Mouse (Mus musculus) thymus, postnatal 0 days (tissue): Measurements from ENCODE around the gene Tob1. TPM values are rescaled to one million over a fixed set of nuclear protein-coding genes. Genes with fewer than 3 reads are reported as not detected.

ENCODE experiments used
- polyA plus RNA-seq: library from polyadenylated mRNA; unstranded; fragments of >200 nt; fragmentation: Nextera tagmentation; extraction: Ambion mirVana; gene quantifications from 2 replicates; pipeline ENCODE4 v1.2.1, GENCODE M21; 2015

The Tob1 gene
- polyA plus RNA-seq, 1 experiment from 2014 or later = 23.9 TPM

Other genes starting within 250 kb of the Tob1 start
- gene Gm20390, start 243.2 kb upstream of the Tob1 start, polyA plus RNA-seq = 348 and 383 TPM in 2 replicates
- 200 and 230 TPM in 2 replicates for gene Nme1, start 242.9 kb upstream of the Tob1 start, polyA plus RNA-seq
- gene Spag9, start 215.4 kb upstream of the Tob1 start, polyA plus RNA-seq = 32.1 and 41.4 TPM in 2 replicates
- gene Wfikkn2, start 34.6 kb downstream of the Tob1 start, polyA plus RNA-seq = 17.5 and 19.5 TPM in 2 replicates
- not detected in 2 replicates for gene Gm21885, start 70.4 kb downstream of the Tob1 start, polyA plus RNA-seq
- 124 and 132 TPM in 2 replicates for gene Luc7l3, start 110.5 kb downstream of the Tob1 start, polyA plus RNA-seq
- 16.2 and 20.0 TPM in 2 replicates for gene Ankrd40, start 116.5 kb downstream of the Tob1 start, polyA plus RNA-seq
- gene Abcc3, start 181.5 kb downstream of the Tob1 start, polyA plus RNA-seq = 2.6 and 2.8 TPM in 2 replicates